In genomic region chr5:114467019-114467418, GRCm38 (mm10) we compare ENCODE assay signal across 8 mouse cellular contexts. TPM values are rescaled to one million over a fixed set of nuclear protein-coding genes. Genes with fewer than 3 reads are reported as not detected.
DNase-seq lines count a peak whose midpoint lies in the region; ATAC-seq lines count a peak whose summit lies in the region.

No protein-coding gene starts in this region.

- no peaks in the 10 kb centered on the region for H3K9me3 ChIP-seq in neural tube, embryonic 11.5 days (ENCODE audit: control insufficient read depth, low read length)
- no peaks in the 10 kb centered on the region for H3K9me3 ChIP-seq in liver, embryonic 13.5 days (replicated peaks)

- 0 out of 2 replicates have a peak, but pooled peaks have one; percentile 52 for ATAC-seq in neural tube, embryonic 11.5 days (ENCODE audit: insufficient read depth, low FRiP score, low TSS enrichment)
- no peak for ATAC-seq in liver, embryonic 13.5 days (ENCODE audit: low read depth)

- H3K9ac ChIP-seq in neural tube, embryonic 11.5 days (ENCODE audit: low read length): peak overlapping the region; percentile 29; the same call in 1 of the 2 replicates
- no peak overlapping the region for H3K9ac ChIP-seq in liver, embryonic 13.5 days

- H3K36me3 ChIP-seq in neural tube, embryonic 11.5 days (ENCODE audit: control insufficient read depth, insufficient read depth, low read length): no peaks in the 10 kb centered on the region
- H3K36me3 ChIP-seq in liver, embryonic 13.5 days: no peaks in the 10 kb centered on the region

- peak; percentile 24 for DNase-seq in adrenal gland, adult 2 months
- DNase-seq in adrenal gland, postnatal 4 days (ENCODE audit: low spot score in 2 of 2): no peak
- no peak for DNase-seq in neural tube, embryonic 11.5 days (ENCODE audit: low spot score)
- DNase-seq in neural tube, embryonic 10.5 days (ENCODE audit: extremely low spot score, low spot score): no peak
- no peak for DNase-seq in liver, embryonic 13.5 days
- no peak for DNase-seq in left cerebral cortex, postnatal 25 days (ENCODE audit: low spot score in 2 of 2)
- no peak for DNase-seq in layer of hippocampus, adult 9-11 months
- no peak for DNase-seq in left cerebral cortex, postnatal 14 days (ENCODE audit: low spot score in 2 of 2)

- peaks cover 28% of the 10 kb centered on the region for H3K4me1 ChIP-seq in neural tube, embryonic 11.5 days (ENCODE audit: control insufficient read depth, insufficient read depth, low read length)
- peaks cover 12% of the 10 kb centered on the region; the same call in 1 of the 2 replicates for H3K4me1 ChIP-seq in liver, embryonic 13.5 days (replicated peaks)

- H3K27ac ChIP-seq in neural tube, embryonic 11.5 days (ENCODE audit: low read depth, low read length): peak overlapping the region; percentile 85
- no peak overlapping the region for H3K27ac ChIP-seq in liver, embryonic 13.5 days

- peak overlapping the region; percentile 16 for H3K4me3 ChIP-seq in neural tube, embryonic 11.5 days (ENCODE audit: low read depth, low read length)
- peak overlapping the region; percentile 6; the same call in 1 of the 2 replicates for H3K4me3 ChIP-seq in liver, embryonic 13.5 days (replicated peaks)

- WGBS in neural tube, embryonic 11.5 days: 3% methylated on average over 11 of the region's 11 CpGs
- WGBS in liver, embryonic 13.5 days (ENCODE audit: insufficient replicate concordance): 9% methylated on average over 11 of the region's 11 CpGs

- intact Hi-C loops in left cerebral cortex, postnatal 25 days (cut with DNase I): no loop called here
- intact Hi-C loops in left cerebral cortex, postnatal 14 days (cut with DNase I): no loop called here

- peak overlapping the region; percentile 35 for H3K4me2 ChIP-seq in neural tube, embryonic 11.5 days (ENCODE audit: low read depth)
- H3K4me2 ChIP-seq in liver, embryonic 13.5 days: peak overlapping the region; percentile 41

- H3K27me3 ChIP-seq in neural tube, embryonic 11.5 days (ENCODE audit: control insufficient read depth, insufficient read depth, low read length): no peaks in the 10 kb centered on the region
- H3K27me3 ChIP-seq in liver, embryonic 13.5 days: 0 out of 2 replicates have a peak, but pooled peaks cover 4% of the 10 kb centered on the region

RNA-seq across cellular contexts. Expression of gene Mvk, which starts 22.9 kb away (rescaled TPM):
- total RNA-seq in adrenal gland, adult 2 months (2021): 10 to 100 TPM; 32.6 to 34.0 TPM
- 60.4 and 73.3 TPM in 2 replicates for polyA plus RNA-seq in adrenal gland, adult 2 months (2012; rRNA removed)
- total RNA-seq in adrenal gland, postnatal 4 days (2021): 10 to 100 TPM; 21.5 to 23.6 TPM
- polyA plus RNA-seq in neural tube, embryonic 11.5 days (2014; fragmentation: Nextera tagmentation; extraction: Ambion mirVana): 64.1 and 66.5 TPM in 2 replicates
- polyA plus RNA-seq in liver, embryonic 13.5 days (2015; fragmentation: Nextera tagmentation; extraction: Ambion mirVana): 31.5 and 36.6 TPM in 2 replicates
- total RNA-seq in left cerebral cortex, postnatal 25 days (2021): 10 to 100 TPM; 28.0 to 29.0 TPM
- total RNA-seq in left cerebral cortex, postnatal 14 days (2021): 10 to 100 TPM; 37.7 to 38.9 TPM

RNA-seq across cellular contexts. Expression of gene Mmab, which starts 23.2 kb away (rescaled TPM):
- total RNA-seq in adrenal gland, adult 2 months (2021): 10 to 100 TPM; 21.2 to 23.1 TPM
- polyA plus RNA-seq in adrenal gland, adult 2 months (2012; rRNA removed): 27.4 and 37.4 TPM in 2 replicates
- 10 to 100 TPM; 18.1 to 18.2 TPM for total RNA-seq in adrenal gland, postnatal 4 days (2021)
- polyA plus RNA-seq in neural tube, embryonic 11.5 days (2014; fragmentation: Nextera tagmentation; extraction: Ambion mirVana): 25.1 and 29.2 TPM in 2 replicates
- polyA plus RNA-seq in liver, embryonic 13.5 days (2015; fragmentation: Nextera tagmentation; extraction: Ambion mirVana): 11.7 and 14.1 TPM in 2 replicates
- total RNA-seq in left cerebral cortex, postnatal 25 days (2021): 10 to 100 TPM; 19.2 to 20.3 TPM
- total RNA-seq in left cerebral cortex, postnatal 14 days (2021): 10 to 100 TPM; 23.5 to 24.1 TPM
